Mouse (Mus musculus): ENCODE measurements around the gene Spata7. TPM values are rescaled to one million over a fixed set of nuclear protein-coding genes. Genes with fewer than 3 reads are reported as not detected.

Spata7 gene
- 12.3 TPM for polyA plus RNA-seq (2014; fragmentation: Illumina TruSeq; extraction: RNeasy Lipid Tissue Mini Kit (QIAGEN cat#74804); ENCODE audit: low read depth, low replicate concordance)

GRCm38 (mm10) chr12:98627392-98628259 lies at the start of gene Spata7:
TSS of gene Spata7 (plus strand) at chr12:98628157.

Other genes with a start within 250 kb of the Spata7 start
- gene Kcnk10, start 49.8 kb upstream of the Spata7 start, polyA plus RNA-seq (2014; fragmentation: Illumina TruSeq; extraction: RNeasy Lipid Tissue Mini Kit (QIAGEN cat#74804); ENCODE audit: low read depth, low replicate concordance): not detected
- 23.5 TPM for gene Ptpn21, start 109.2 kb downstream of the Spata7 start, polyA plus RNA-seq (2014; fragmentation: Illumina TruSeq; extraction: RNeasy Lipid Tissue Mini Kit (QIAGEN cat#74804); ENCODE audit: low read depth, low replicate concordance)
- gene Zc3h14, start 118.8 kb downstream of the Spata7 start, polyA plus RNA-seq (2014; fragmentation: Illumina TruSeq; extraction: RNeasy Lipid Tissue Mini Kit (QIAGEN cat#74804); ENCODE audit: low read depth, low replicate concordance): 252 TPM